Comparison of ENCODE assay signal across 8 mouse cellular contexts in genomic region chr12:4874161-4874927, GRCm38 (mm10). TPM values are rescaled to one million over a fixed set of nuclear protein-coding genes. Genes with fewer than 3 reads are reported as not detected.
DNase-seq lines count a peak whose midpoint lies in the region; ATAC-seq lines count a peak whose summit lies in the region.

Gene Mfsd2b (minus strand): TSS chr12:4874359.

- intact Hi-C loops in heart, postnatal 36 days (cut with DNase I), result no loop called here

- peak; percentile 41; the same call in 1 of the 2 replicates for ATAC-seq in cerebellum, adult (ENCODE audit: insufficient number of reproducible peaks, low FRiP score, low TSS enrichment)
- peak; percentile 86 for ATAC-seq in forebrain, embryonic 13.5 days

- 4% methylated on average over 24 of the region's 24 CpGs for WGBS in forebrain, embryonic 13.5 days

- H3K27me3 ChIP-seq in forebrain, embryonic 13.5 days, result peaks cover 10% of the 10 kb centered on the region; the same call in 1 of the 2 replicates

- peak within 1 kb of the TSS; percentile 60 for H3K9ac ChIP-seq in forebrain, embryonic 13.5 days

- H3K9me3 ChIP-seq in forebrain, embryonic 13.5 days (replicated peaks), result no peaks in the 10 kb centered on the region

- peak within 1 kb of the TSS; percentile 37 for H3K4me3 ChIP-seq in forebrain, embryonic 13.5 days

- peaks cover 12% of the 10 kb centered on the region for H3K4me1 ChIP-seq in forebrain, embryonic 13.5 days

- peaks cover 11% of the 10 kb centered on the region for H3K36me3 ChIP-seq in forebrain, embryonic 13.5 days (ENCODE audit: poor library complexity, severe bottlenecking)

- peak; percentile 80 for DNase-seq in MEL-GATA-1-ER (ENCODE audit: extremely low read depth, low read depth)
- DNase-seq in heart, postnatal 36 days, result peak; percentile 63 to 70
- peak; percentile 23 for DNase-seq in layer of hippocampus, adult 9-11 months
- peak; percentile 85 for DNase-seq in lung, postnatal 10 days
- peak; percentile 74 for DNase-seq in ovary, postnatal 36 days (ENCODE audit: low spot score)
- peak; percentile 74 for DNase-seq in thymus, postnatal 25 days

- peak within 1 kb of the TSS; percentile 72 for H3K4me2 ChIP-seq in forebrain, embryonic 13.5 days

- H3K27ac ChIP-seq in forebrain, embryonic 13.5 days, result no peak within 1 kb of the TSS

RNA-seq across cellular contexts. Expression of gene Mfsd2b, which starts in this region (rescaled TPM):
- 0.97 and 1.3 TPM in 2 replicates for polyA plus RNA-seq in forebrain, embryonic 13.5 days (2015; fragmentation: Nextera tagmentation; extraction: Ambion mirVana)
- under 1 TPM; 0.42 to 0.65 TPM for total RNA-seq in heart, postnatal 36 days (2021)

Comparison
In these comparisons a context has a peak if more than half of its experiments do, and no peak if none do; other contexts are left out.
1. Peak in DNase-seq in heart, postnatal 36 days; RNA of the gene not detected or under 1 TPM.
2. DNase-seq: peak in every context shown above with its lines; median percentile 85 in lung, postnatal 10 days; 80 in MEL-GATA-1-ER; 74 in ovary, postnatal 36 days; 74 in thymus, postnatal 25 days; 66 in heart, postnatal 36 days; 23 in layer of hippocampus, adult 9-11 months.